Mouse (Mus musculus): ENCODE data around the gene C2cd2. TPM values are rescaled to one million over a fixed set of nuclear protein-coding genes. Genes with fewer than 3 reads are reported as not detected.
A peak's percentile ranks its signal among the peaks of the same experiment; 100 is the strongest.

Gene C2cd2
- polyA plus RNA-seq, 1 experiment: not detected

DNA sequence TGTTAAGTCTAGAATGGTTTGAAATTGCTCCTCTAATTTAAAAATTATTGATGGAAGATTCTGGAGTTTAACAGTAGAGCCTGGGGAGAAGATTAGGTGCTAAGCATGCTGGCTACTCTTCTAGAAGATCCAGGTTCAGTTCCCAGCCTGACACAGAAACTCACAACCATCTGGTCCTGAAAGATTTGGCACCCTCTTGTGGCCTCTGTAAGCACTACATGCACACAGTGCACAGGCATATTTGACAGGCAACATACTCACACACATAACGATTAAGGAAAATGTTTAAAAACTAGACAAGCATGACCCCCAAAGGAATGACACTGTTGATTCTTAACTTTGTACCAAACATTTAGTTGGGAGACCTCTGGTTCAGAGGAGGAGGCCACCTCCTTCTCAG is 83.3 kb downstream of the C2cd2 start:
- WGBS: 89% methylated on average over 1 of the region's 1 CpGs
- peaks cover 2% of the 10 kb centered on the region; the same call in 1 of the 2 replicates for H3K4me1 ChIP-seq (ENCODE audit: control insufficient read depth, insufficient read depth, low read length)
- TF ChIP-seq CTCF (IDR thresholded peaks at IDR 0.05; ENCODE audit: insufficient read depth, low read depth, low read length): no peak
- no peak for TF ChIP-seq POLR2A (IDR thresholded peaks at IDR 0.05; ENCODE audit: insufficient read depth, low read depth, low read length)
- no peak overlapping the region for H3K27ac ChIP-seq (ENCODE audit: insufficient read depth, low read depth, low read length)
- H3K4me3 ChIP-seq (ENCODE audit: insufficient read depth, low read depth, low read length): no peak overlapping the region

DNA sequence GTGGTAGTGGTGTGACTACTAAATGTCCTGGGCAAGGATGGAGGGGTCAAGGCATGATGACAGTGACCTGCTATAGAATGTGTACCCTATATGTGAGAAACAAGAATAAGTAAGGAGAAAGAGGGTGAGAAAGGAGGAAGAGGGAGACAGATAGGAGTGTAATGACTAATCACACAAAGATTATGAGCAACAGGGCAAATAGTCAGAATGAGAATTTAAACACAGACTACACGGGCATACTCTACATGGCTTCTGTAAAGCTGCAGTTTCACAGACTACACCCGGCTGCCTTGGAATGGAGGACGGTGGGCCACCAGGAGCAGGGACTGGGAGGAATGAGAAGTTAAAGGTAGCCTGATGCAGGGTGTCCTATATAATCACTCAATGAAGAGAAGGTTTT is 84.9 kb downstream of the C2cd2 start:
- Histone ChIP-seq H3K27ac (ENCODE audit: insufficient read depth, low read depth, low read length) (no peak overlapping the region), H3K4me3 (ENCODE audit: insufficient read depth, low read depth, low read length) (no peak overlapping the region), H3K4me1 (ENCODE audit: control insufficient read depth, insufficient read depth, low read length) (peaks cover 2% of the 10 kb centered on the region; the same call in 1 of the 2 replicates)
- TF ChIP-seq CTCF (IDR thresholded peaks at IDR 0.05; ENCODE audit: insufficient read depth, low read depth, low read length) (no peak), POLR2A (IDR thresholded peaks at IDR 0.05; ENCODE audit: insufficient read depth, low read depth, low read length) (no peak)
- 94% methylated on average over 3 of the region's 3 CpGs for WGBS

DNA sequence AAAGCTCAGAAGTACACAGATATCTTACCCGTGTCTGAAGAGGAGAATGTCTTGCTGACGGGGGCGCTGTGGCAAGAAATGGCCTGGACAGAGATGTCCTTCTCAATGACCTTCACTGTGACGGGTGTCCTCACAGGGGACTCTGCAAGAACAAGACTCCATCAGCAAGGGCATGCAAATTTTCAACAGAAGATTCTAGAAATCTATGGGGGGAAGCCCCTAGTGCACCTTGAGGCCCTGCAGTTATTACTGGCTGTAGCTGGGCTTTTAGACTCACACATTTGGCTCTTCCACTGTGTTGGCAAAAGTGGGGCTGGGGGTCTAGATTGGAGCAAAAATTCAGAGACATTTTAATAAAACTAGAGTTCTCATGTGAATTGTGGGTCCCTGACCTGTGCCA is 87.3 kb downstream of the C2cd2 start:
- Histone ChIP-seq H3K4me1 (ENCODE audit: control insufficient read depth, insufficient read depth, low read length) (peaks cover 2% of the 10 kb centered on the region; the same call in 1 of the 2 replicates), H3K27ac (ENCODE audit: insufficient read depth, low read depth, low read length) (no peak overlapping the region), H3K4me3 (ENCODE audit: insufficient read depth, low read depth, low read length) (no peak overlapping the region)
- WGBS: 92% methylated on average over 4 of the region's 4 CpGs
- TF ChIP-seq CTCF (IDR thresholded peaks at IDR 0.05; ENCODE audit: insufficient read depth, low read depth, low read length) (no peak), POLR2A (IDR thresholded peaks at IDR 0.05; ENCODE audit: insufficient read depth, low read depth, low read length) (no peak)

DNA sequence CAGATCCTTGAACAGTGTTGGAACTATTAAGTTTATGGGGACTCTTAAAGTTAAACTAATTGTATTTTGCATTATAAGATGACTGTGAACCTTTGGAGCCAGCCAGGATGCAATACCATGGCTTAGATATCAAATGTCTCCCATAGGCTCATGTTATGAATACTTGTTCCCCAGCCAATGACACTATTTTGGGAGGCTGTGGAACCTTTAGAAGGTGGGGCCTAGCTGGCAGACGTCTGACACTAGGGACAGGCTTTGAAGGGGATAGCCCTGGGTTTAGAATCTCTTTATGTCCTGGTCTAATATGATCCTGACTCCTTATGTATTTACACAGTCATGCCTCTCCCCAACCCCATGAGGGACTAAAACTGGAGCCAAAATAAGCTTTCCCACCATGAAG is 88.0 kb downstream of the C2cd2 start:
- H3K4me1 ChIP-seq (ENCODE audit: control insufficient read depth, insufficient read depth, low read length): peaks cover 2% of the 10 kb centered on the region; the same call in 1 of the 2 replicates
- no peak overlapping the region for H3K4me3 ChIP-seq (ENCODE audit: insufficient read depth, low read depth, low read length)
- WGBS: 69% methylated on average over 1 of the region's 1 CpGs
- no peak for TF ChIP-seq POLR2A (IDR thresholded peaks at IDR 0.05; ENCODE audit: insufficient read depth, low read depth, low read length)
- no peak for TF ChIP-seq CTCF (IDR thresholded peaks at IDR 0.05; ENCODE audit: insufficient read depth, low read depth, low read length)
- H3K27ac ChIP-seq (ENCODE audit: insufficient read depth, low read depth, low read length): no peak overlapping the region

DNA sequence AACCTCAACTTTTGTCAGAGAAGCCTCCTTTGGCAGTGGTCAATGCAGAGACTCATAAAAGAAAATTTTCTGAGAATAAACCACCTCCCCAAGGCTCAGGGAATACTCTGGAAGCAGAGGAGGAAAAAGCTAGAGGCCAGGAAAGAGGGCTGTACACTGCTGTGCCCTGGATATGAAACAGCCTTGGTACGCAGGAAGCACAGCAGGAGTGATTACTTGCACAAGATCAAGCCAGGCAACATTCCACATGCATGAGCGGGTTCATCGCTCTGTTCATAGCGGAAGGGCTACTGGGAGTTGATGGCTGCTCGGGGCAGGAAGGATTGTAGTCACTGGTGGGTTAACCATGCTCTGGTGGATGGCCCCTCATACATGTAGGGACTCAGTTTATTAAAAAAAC is 89.7 kb downstream of the C2cd2 start:
- H3K27ac ChIP-seq (ENCODE audit: insufficient read depth, low read depth, low read length): no peak overlapping the region
- no peak overlapping the region for H3K4me3 ChIP-seq (ENCODE audit: insufficient read depth, low read depth, low read length)
- TF ChIP-seq POLR2A (IDR thresholded peaks at IDR 0.05; ENCODE audit: insufficient read depth, low read depth, low read length) (no peak), CTCF (IDR thresholded peaks at IDR 0.05; ENCODE audit: insufficient read depth, low read depth, low read length) (no peak)
- H3K4me1 ChIP-seq (ENCODE audit: control insufficient read depth, insufficient read depth, low read length): peaks cover 2% of the 10 kb centered on the region; the same call in 1 of the 2 replicates
- WGBS: 68% methylated on average over 5 of the region's 5 CpGs

DNA sequence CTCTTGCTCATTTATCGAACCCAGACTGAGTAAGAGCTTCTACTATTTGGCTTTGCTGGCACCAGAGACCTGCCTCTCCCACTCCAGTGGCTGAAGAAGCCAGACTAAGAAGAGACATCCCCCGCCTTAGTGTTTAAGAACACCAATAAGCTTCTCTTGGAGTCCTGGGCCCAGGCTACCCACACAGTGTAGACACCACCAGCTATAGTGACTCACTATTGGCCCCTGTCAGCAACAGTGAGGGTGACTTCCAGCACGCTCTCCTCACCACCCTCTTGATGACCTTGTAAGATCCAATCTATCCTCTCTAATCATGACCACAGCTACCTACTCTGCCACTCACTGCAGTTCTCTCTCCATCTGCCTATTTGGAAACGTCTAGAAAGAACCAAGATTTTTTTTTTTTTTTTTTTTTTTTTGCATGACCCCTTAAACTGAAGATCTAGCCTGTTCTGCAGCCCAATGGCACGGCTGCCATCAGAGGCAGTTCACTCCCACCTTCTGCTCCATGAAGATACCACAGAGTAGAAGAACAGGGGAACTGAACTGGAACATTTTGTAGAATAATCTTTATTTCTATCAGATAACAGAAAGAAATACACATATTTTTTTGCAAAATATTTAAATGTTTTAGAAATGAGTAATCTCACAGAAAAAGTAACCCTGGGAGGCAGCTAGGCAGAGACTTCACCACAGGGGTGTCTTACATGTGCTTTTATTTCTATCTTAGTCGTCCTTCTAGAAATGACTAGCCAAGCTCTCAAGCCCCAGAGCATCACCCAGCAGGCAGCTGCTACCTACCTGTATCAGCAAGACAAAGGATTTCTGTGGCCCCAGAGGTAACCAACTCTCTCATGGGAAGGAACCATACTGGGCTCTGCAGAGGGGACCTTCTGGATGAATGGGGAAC is 93.0 kb downstream of the C2cd2 start:
- H3K27ac ChIP-seq (ENCODE audit: insufficient read depth, low read depth, low read length): no peak overlapping the region
- no peaks in the 10 kb centered on the region for H3K4me1 ChIP-seq (ENCODE audit: control insufficient read depth, insufficient read depth, low read length)
- no peak overlapping the region for H3K4me3 ChIP-seq (ENCODE audit: insufficient read depth, low read depth, low read length)
- WGBS: 72% methylated on average over 6 of the region's 6 CpGs
- TF ChIP-seq CTCF (IDR thresholded peaks at IDR 0.05; ENCODE audit: insufficient read depth, low read depth, low read length) (no peak), POLR2A (IDR thresholded peaks at IDR 0.05; ENCODE audit: insufficient read depth, low read depth, low read length) (no peak)

DNA sequence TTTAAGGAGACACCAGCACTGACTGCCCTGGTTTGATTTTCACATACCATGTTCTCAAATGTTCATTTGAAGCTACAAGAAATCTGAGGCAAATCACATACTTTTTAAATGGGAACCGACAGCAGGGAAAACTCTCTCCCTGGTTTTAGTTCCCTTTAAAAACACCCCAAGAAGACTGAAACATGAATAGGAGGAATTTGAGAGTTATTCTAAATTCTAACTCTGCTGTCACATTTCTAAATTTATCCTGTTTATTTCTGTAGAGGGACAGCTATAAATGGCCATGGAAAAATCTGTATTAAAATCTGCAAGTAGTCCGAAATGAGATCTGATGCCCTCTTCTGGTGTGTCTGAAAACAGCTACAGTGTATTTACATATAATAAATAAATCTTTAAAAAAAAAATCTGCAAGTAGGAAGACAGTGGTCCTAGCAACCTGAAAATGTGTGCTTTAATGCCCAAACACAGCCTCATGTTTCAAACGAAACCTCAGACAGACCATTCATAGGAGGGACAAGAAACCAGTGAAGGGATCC is 98.4 kb downstream of the C2cd2 start:
- no peak overlapping the region for H3K4me3 ChIP-seq (ENCODE audit: insufficient read depth, low read depth, low read length)
- no peak overlapping the region for H3K27ac ChIP-seq (ENCODE audit: insufficient read depth, low read depth, low read length)
- no peaks in the 10 kb centered on the region for H3K4me1 ChIP-seq (ENCODE audit: control insufficient read depth, insufficient read depth, low read length)
- 69% methylated on average over 3 of the region's 3 CpGs for whole genome bisulfite sequencing
- no peak for TF ChIP-seq CTCF (IDR thresholded peaks at IDR 0.05; ENCODE audit: insufficient read depth, low read depth, low read length)
- no peak for TF ChIP-seq POLR2A (IDR thresholded peaks at IDR 0.05; ENCODE audit: insufficient read depth, low read depth, low read length)

DNA sequence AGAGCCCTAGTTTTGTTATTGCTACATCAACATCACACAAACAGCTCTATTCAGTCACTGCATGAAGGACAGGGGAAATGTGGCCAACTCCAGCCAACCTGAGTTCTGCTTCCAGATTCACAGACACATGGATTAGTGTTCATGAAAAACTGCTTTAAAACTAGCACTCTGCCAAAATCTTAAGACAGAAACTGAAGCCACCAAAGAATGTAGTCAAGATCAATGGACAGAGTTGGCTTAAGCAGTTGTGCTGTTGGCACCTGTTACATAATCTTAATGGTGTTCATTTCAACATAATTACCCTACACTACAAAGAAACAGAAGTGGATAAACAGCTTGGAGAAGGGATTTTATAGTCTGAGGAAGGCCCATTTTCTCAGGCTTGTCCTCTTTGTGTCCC is 106.3 kb downstream of the C2cd2 start:
- no peak overlapping the region for H3K27ac ChIP-seq (ENCODE audit: insufficient read depth, low read depth, low read length)
- no peak overlapping the region for H3K4me3 ChIP-seq (ENCODE audit: insufficient read depth, low read depth, low read length)
- TF ChIP-seq CTCF (IDR thresholded peaks at IDR 0.05; ENCODE audit: insufficient read depth, low read depth, low read length) (no peak), POLR2A (IDR thresholded peaks at IDR 0.05; ENCODE audit: insufficient read depth, low read depth, low read length) (no peak)
- no peaks in the 10 kb centered on the region for H3K4me1 ChIP-seq (ENCODE audit: control insufficient read depth, insufficient read depth, low read length)

DNA sequence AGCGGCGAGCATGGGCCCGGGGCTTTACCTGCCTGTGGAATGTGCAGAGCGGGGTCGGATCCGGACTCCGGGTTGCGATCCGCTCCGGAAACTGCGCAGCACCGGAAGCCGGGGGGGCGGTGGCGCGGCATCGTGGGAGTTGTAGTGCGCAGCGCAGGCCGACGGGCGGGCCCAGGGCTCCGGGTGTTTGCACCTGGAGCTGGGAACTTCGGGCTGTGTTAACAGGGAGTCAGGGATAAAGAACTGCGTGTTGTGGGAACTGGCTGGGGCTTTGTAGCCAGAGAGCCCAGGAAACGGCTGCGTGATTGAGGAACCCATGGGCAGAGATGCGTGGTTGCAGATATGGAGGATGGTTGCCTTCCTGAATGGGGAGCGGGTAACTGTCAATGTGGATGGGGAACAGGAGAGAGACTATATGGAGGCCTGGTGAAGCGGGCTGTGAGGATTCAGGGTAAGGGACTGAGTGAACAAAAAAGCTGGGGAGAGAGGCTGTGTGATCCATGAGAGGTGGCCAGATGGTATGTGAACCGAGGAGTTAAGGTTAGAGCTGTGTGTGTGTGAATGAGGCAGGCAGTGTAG is 110.6 kb downstream of the C2cd2 start, which contains the start of gene Prdm15:
Gene Prdm15, minus strand, starts transcription at position 110 of the 579 bp plus-strand sequence.
- Histone ChIP-seq H3K27ac (ENCODE audit: insufficient read depth, low read depth, low read length) (peak within 1 kb of the TSS; percentile 98), H3K4me3 (ENCODE audit: insufficient read depth, low read depth, low read length) (peak within 1 kb of the TSS; percentile 98), H3K4me1 (ENCODE audit: control insufficient read depth, insufficient read depth, low read length) (peaks cover 8% of the 10 kb centered on the region; the same call in 1 of the 2 replicates)
- WGBS: under 1% methylated on average over 31 of the region's 31 CpGs
- TF ChIP-seq CTCF (IDR thresholded peaks at IDR 0.05; ENCODE audit: insufficient read depth, low read depth, low read length) (no peak), POLR2A (IDR thresholded peaks at IDR 0.05; ENCODE audit: insufficient read depth, low read depth, low read length) (no peak; the same call in 1 of the 2 replicates)

Data from olfactory bulb, adult 2 months (tissue).